Mouse (Mus musculus) liver, embryonic 14.5 days (tissue): ENCODE measurements around the gene Cacna1d. TPM values are rescaled to one million over a fixed set of nuclear protein-coding genes. Genes with fewer than 3 reads are reported as not detected.

Experiments
- ATAC-seq: fragments of 200-750 bp; cut with Nextera tagmentation; 2 replicates; pipeline ENCODE4 v1.8.0; 2017; ENCODE audit warnings: moderate number of reproducible peaks, mild to moderate bottlenecking, moderate library complexity; ENCODE audit not compliant: insufficient read depth
- DNase-seq, 3 experiments: peaks; one replicate each; pipeline ENCODE4 v3.0.0-alpha.2; 2012 to 2013; ENCODE audit warnings: low read depth in 3 of 3, low spot score in 3 of 3
- H3K27ac ChIP-seq: fragments of 300-500 bp; sonication (generic); 2 replicates; pipeline ENCODE4 v1.5.1; 2014; ENCODE audit warnings: moderate library complexity, mild to moderate bottlenecking, control low read depth, inconsistent platforms
- H3K27me3 ChIP-seq: fragments of 300-500 bp; sonication (generic); 2 replicates; pipeline ENCODE4 v1.6.1; 2014; ENCODE audit warnings: mild to moderate bottlenecking, low read length, moderate library complexity; ENCODE audit not compliant: control insufficient read depth, insufficient read depth
- H3K36me3 ChIP-seq: fragments of 300-500 bp; sonication (generic); replicated peaks from 2 replicates; pipeline ENCODE4 v1.6.1; 2014; ENCODE audit warnings: low read depth; ENCODE audit not compliant: control insufficient read depth, insufficient read depth
- H3K4me1 ChIP-seq, 2 experiments: fragments of 200-500 bp in 1 of 2; fragments of 300-500 bp in 1 of 2; sonication (generic) in 1 of 2; replicated peaks; 2 replicates each; pipeline ENCODE4 v1.6.1; 2012 to 2014; ENCODE audit warnings: antibody characterized with exemption in 1 of 2, inconsistent platforms in 1 of 2, low read length in 1 of 2; ENCODE audit not compliant: control insufficient read depth in 2 of 2, insufficient read depth in 2 of 2
- H3K4me2 ChIP-seq: fragments of 300-500 bp; sonication (generic); 2 replicates; pipeline ENCODE4 v1.6.1; 2014; ENCODE audit warnings: low read depth, mild to moderate bottlenecking, control low read depth, moderate library complexity
- H3K4me3 ChIP-seq, 2 experiments: fragments of 200-500 bp in 1 of 2; fragments of 300-500 bp in 1 of 2; sonication (generic) in 1 of 2; 2 replicates each; pipeline ENCODE4 v1.5.1; 2012 to 2014; ENCODE audit warnings: low read depth in 2 of 2, low read length in 2 of 2, mild to moderate bottlenecking in 2 of 2, control low read depth in 1 of 2, inconsistent platforms in 1 of 2, moderate library complexity in 1 of 2; ENCODE audit not compliant: insufficient read depth in 1 of 2
- H3K9ac ChIP-seq: fragments of 300-500 bp; sonication (generic); replicated peaks from 2 replicates; pipeline ENCODE4 v1.6.1; 2014; ENCODE audit warnings: mild to moderate bottlenecking, control low read depth, moderate library complexity
- H3K9me3 ChIP-seq: fragments of 300-500 bp; sonication (generic); 2 replicates; pipeline ENCODE4 v1.6.1; 2016; ENCODE audit warnings: low read length, mixed read lengths; ENCODE audit not compliant: control insufficient read depth
- CTCF ChIP-seq: IDR thresholded peaks from 2 replicates; pipeline ENCODE4 v1.5.1; 2016; ENCODE audit warnings: antibody characterized with exemption, low read depth, control low read depth
- EP300 ChIP-seq: IDR thresholded peaks from 2 replicates; pipeline ENCODE4 v1.6.1; 2016; ENCODE audit warnings: antibody characterized with exemption, low read depth
- WGBS: fragments of 180-500 bp; shearing (Covaris S2); extraction: QIAGEN DNeasy Blood & Tissue Kit; methylation state at CpG from one replicate; pipeline ENCODE4 v1.1.7; 2014; ENCODE audit not compliant: insufficient replicate concordance; 5-methylcytosine and 5-hydroxymethylcytosine counted together
- polyA plus RNA-seq, 2 experiments: library from polyadenylated mRNA; depleted of rRNA in 1 of 2; stranded (reverse) in 1 of 2; unstranded in 1 of 2; fragments of >200 nt; fragmentation: Nextera tagmentation in 1 of 2; extraction: Ambion mirVana in 1 of 2; gene quantifications; 2 replicates each; pipeline versions ENCODE4 v1.2.1 to v1.2.3; 2012 to 2014

The Cacna1d gene
- polyA plus RNA-seq, 2 experiments, result 0.17 TPM

DNA sequence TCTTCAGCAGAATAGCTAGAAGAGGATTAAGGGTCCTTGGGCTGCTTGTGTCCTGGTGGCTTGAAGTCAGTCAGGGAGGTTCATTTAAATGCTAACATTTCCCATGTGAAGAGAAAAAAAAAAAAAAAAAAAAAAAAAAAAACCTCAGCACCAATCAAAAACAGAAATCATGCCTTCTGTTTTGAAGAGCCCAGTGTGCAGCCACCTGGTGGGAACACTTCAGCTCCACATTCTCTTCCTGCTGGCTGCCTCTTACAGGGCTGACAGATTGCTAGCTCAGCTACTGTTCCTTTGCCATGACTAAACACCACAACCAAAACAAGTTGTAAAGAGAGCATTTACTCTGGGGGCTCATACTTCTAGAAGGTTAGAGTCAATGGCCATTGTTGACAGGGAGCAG is 283.1 kb downstream of the Cacna1d start:
- H3K36me3 ChIP-seq, result no peaks in the 10 kb centered on the region
- H3K9ac ChIP-seq, result no peak overlapping the region
- no peak overlapping the region for H3K27ac ChIP-seq
- no peaks in the 10 kb centered on the region for H3K9me3 ChIP-seq
- ATAC-seq (no peak), DNase-seq (no peak)
- no peak for TF ChIP-seq CTCF
- TF ChIP-seq EP300, result no peak
- H3K4me2 ChIP-seq, result no peak overlapping the region
- no peaks in the 10 kb centered on the region for H3K27me3 ChIP-seq
- H3K4me1 ChIP-seq, result 0 out of 4 replicates have a peak, but pooled peaks cover 0 to 2% of the 10 kb centered on the region in 2 experiments
- no peak overlapping the region for H3K4me3 ChIP-seq

DNA sequence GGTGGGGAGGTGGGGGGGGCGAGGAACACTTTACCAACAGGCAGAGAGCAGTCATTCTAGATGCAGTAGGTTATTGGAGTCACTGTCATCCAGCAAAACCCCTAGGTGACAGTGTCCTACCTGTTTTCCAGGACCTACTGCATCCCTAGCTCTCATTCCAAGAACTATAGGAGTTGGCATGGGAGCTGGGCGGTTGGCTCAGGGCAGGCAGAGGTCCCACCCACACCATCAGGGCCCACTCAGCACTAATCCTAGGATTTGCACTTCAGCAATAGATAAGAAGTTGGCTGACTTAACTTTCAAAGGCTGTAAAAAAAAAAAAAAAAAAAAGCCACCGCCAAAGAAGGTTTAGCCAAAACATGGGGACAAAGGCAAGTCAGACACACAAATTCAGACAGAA is 285.4 kb downstream of the Cacna1d start:
- H3K27ac ChIP-seq, result no peak overlapping the region

DNA sequence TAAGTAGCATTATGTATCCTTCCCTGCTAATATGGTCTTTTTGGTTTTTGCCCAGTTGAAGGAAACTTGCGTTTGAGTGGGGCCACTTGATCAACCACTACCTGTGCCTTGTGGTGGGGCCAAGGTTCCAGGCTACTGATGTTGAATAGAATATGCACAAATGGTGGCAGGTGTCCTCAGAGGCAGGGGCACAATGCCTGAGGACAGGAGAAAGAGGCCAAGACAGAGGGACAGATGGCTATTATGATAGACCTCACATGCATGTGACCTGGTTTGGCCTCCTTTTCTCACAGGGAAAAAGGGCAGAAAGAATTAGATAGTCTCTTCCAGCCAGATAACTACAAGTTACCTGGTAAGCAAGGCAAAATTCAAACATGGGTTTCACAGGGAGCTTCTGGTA is 286.7 kb downstream of the Cacna1d start:
- no peak overlapping the region for H3K9ac ChIP-seq
- no peaks in the 10 kb centered on the region for H3K27me3 ChIP-seq
- H3K9me3 ChIP-seq, result no peaks in the 10 kb centered on the region
- DNase-seq (no peak), ATAC-seq (no peak)
- TF ChIP-seq CTCF (no peak), EP300 (no peak)
- no peak overlapping the region for H3K27ac ChIP-seq
- H3K4me1 ChIP-seq, result 0 out of 4 replicates have a peak, but pooled peaks cover 0 to 2% of the 10 kb centered on the region in 2 experiments
- H3K4me2 ChIP-seq, result no peak overlapping the region
- no peaks in the 10 kb centered on the region for H3K36me3 ChIP-seq
- WGBS, result 65% methylated on average over 1 of the region's 1 CpGs
- H3K4me3 ChIP-seq, result no peak overlapping the region

More for the DNA sequence above, 285.4 kb downstream of the Cacna1d start:
- TF ChIP-seq EP300 (no peak), CTCF (no peak)
- Histone ChIP-seq H3K9ac (no peak overlapping the region), H3K4me2 (no peak overlapping the region), H3K9me3 (no peaks in the 10 kb centered on the region), H3K4me1 (0 out of 4 replicates have a peak, but pooled peaks cover 0 to 2% of the 10 kb centered on the region in 2 experiments), H3K36me3 (no peaks in the 10 kb centered on the region), H3K27me3 (no peaks in the 10 kb centered on the region), H3K4me3 (no peak overlapping the region)
- ATAC-seq (no peak), DNase-seq (no peak)
- 33% methylated on average over 3 of the region's 3 CpGs for WGBS

DNA sequence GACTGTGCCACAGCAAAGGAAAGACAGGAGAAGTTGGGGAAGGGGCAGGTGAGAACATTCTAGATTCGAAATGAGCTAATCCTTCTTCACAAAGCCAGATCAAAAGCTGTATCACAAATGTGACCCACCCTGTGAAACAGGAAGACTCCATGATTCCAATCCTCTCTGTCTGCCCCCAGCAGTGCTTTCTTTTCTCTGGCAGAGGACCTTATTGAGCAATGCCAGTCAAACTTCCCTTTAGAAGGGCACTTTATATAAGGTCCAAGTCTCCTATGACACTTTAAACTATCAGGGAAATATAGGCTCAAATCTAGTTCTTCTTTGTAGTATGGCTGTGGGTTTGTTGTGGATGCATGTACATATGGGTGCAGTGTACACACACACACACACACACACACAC is 290.9 kb downstream of the Cacna1d start:
- Histone ChIP-seq H3K36me3 (no peaks in the 10 kb centered on the region), H3K4me1 (no peaks in the 10 kb centered on the region), H3K4me2 (no peak overlapping the region), H3K9me3 (no peaks in the 10 kb centered on the region), H3K27ac (no peak overlapping the region), H3K4me3 (no peak overlapping the region), H3K27me3 (no peaks in the 10 kb centered on the region), H3K9ac (no peak overlapping the region)
- DNase-seq (no peak), ATAC-seq (no peak)
- TF ChIP-seq EP300, result no peak
- no peak for TF ChIP-seq CTCF
- 30% methylated on average over 1 of the region's 1 CpGs for WGBS

DNA sequence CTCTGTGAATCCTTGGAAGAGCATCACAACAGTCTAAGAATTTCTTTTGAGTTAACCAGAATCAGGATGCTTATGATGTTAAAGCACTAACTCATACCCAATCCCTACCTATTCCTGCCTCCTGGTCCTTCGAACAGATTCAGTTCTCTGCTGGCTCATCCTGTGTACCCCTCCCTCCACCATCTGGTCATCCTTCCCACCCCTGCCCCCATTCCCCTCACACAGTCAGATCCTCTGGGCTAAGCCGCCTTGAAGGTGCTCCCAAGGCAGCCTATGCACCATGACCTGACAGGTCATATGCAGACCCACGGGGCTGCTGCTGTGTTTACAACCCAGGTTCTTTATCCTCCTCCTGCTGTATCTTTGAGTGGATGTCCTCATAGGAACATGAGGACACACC is 292.4 kb downstream of the Cacna1d start:
- ATAC-seq, result no peak
- H3K4me3 ChIP-seq, result no peak overlapping the region
- H3K9me3 ChIP-seq, result no peaks in the 10 kb centered on the region
- no peak overlapping the region for H3K9ac ChIP-seq
- H3K4me1 ChIP-seq, result no peaks in the 10 kb centered on the region
- no peaks in the 10 kb centered on the region for H3K27me3 ChIP-seq
- WGBS, result 59% methylated on average over 3 of the region's 3 CpGs
- H3K36me3 ChIP-seq, result no peaks in the 10 kb centered on the region
- no peak for TF ChIP-seq EP300
- no peak for TF ChIP-seq CTCF
- H3K4me2 ChIP-seq, result no peak overlapping the region
- DNase-seq, result no peak
- no peak overlapping the region for H3K27ac ChIP-seq
